Mouse (Mus musculus) T-helper 17 cell (primary cell): Measurements from ENCODE around the gene Foxg1.

Experiments
- in situ Hi-C, 2 experiments: fragments of 300-600 bp; cut with MboI, MseI; formaldehyde crosslinking; loops; 1 replicate in 1 of 2; 2 replicates in 1 of 2; pipeline ENCODE4 v1.15.1; 2025; ENCODE audit warnings: high pct_unique_total_duplicates in 2 of 2

Foxg1 gene

DNA sequence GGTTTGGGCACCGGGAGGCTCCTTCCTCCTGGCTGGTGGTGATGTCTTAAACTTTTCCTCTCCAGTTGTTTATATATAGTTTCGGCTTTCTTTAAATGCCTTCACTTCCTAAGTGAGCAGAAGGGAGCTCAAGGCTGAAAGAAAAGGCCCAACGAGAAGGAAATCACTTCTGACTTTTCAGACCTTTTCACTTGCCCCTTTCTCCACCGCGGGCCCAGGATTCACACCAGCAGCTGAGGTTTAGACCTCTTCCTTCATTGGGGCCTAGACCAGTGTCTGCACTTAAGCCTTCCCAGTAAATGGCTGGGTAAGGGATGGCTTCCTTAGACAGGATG lies 19.3 kb downstream of the Foxg1 start:
- in situ Hi-C loops: no loop called here

DNA sequence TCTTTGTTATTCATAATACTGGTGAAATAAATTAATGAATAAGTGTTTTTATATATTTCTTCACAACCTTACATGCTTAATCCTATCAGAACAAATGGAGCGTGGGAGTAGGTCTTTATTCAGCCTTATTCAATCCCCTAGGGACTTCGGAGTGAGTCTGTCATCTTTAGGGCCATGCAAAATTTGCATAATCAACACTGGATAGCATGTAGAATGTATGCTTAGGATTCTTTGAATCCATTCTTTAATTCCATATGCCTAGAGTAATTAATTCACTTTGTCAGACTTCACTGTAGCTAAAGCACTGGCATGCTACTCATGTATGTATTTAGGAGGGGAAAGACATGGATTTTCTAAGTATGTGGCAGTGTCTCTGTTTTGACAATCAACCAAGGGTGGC lies 27.4 kb downstream of the Foxg1 start:
- in situ Hi-C loops: no loop called here

DNA sequence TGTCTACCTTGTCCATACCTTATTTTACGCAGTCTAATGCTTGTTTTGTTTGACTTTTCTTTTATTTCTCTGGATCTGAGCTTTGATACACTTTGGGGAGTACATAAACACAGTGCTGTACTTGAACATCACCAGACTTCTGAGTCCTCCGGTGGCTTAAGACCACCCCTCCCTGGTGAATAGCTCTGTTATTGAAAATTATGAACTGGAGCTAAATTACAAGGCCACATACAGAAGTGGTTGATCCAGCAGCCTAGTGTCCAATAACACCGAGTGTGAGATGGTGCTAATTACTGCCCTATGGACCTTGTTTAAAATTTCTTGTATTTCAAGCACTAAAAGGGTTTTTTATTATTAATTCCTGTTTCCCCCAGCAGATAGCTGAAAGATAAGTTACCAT lies 35.5 kb downstream of the Foxg1 start:
- in situ Hi-C loops: no loop called here
